Mouse (Mus musculus): ENCODE measurements at regions not wholly inside any gene's neighbourhood (a gene's known extent, or its start where the extent isn't known, plus 50 kb on each side); places are given as distances from the start of the nearest gene placed in this dataset.
"Not testable (repeated sequence)": the region's sequence is repeated elsewhere in the genome, so short reads cannot be mapped to it uniquely, and the experiment has no call there.

GRCm38 (mm10) chr4:145774241-145774761 is 94.3 kb upstream of the Zfp986 start:
- ATAC-seq (ENCODE audit: insufficient number of reproducible peaks, insufficient read depth, low FRiP score, low TSS enrichment, low read depth): peak; percentile 94
- not testable (repeated sequence) for H3K27ac ChIP-seq; H3K27me3 ChIP-seq; H3K4me1 ChIP-seq (replicated peaks); H3K36me3 ChIP-seq; H3K9me3 ChIP-seq
- H3K4me2 ChIP-seq: peak overlapping the region; percentile 48
- 2% methylated on average over 45 of the region's 49 CpGs for WGBS
- peak overlapping the region; percentile 30 for H3K4me3 ChIP-seq (replicated peaks)
- 0 out of 2 replicates have a peak overlapping the region, but pooled peaks have one; percentile 45 for H3K9ac ChIP-seq (replicated peaks)

GRCm38 (mm10) chr4:145774884-145775283 is 93.7 kb upstream of the Zfp986 start:
- H3K4me2 ChIP-seq; H3K27me3 ChIP-seq; H3K9ac ChIP-seq (replicated peaks); H3K36me3 ChIP-seq; H3K27ac ChIP-seq; H3K4me3 ChIP-seq (replicated peaks); ATAC-seq (ENCODE audit: insufficient number of reproducible peaks, insufficient read depth, low FRiP score, low TSS enrichment, low read depth); H3K9me3 ChIP-seq; H3K4me1 ChIP-seq (replicated peaks): not testable (repeated sequence)
- 40% methylated on average over 3 of the region's 6 CpGs for WGBS

- not testable (repeated sequence) for H3K4me2 ChIP-seq; H3K27me3 ChIP-seq; ATAC-seq (ENCODE audit: insufficient number of reproducible peaks, insufficient read depth, low FRiP score, low TSS enrichment, low read depth); H3K27ac ChIP-seq; H3K36me3 ChIP-seq; H3K4me3 ChIP-seq (replicated peaks); H3K9me3 ChIP-seq; H3K9ac ChIP-seq (replicated peaks); H3K4me1 ChIP-seq (replicated peaks)
Observed at GRCm38 (mm10) chr4:145776531-145776930, 92.1 kb upstream of the Zfp986 start.

GRCm38 (mm10) chr4:145781281-145781896 is 87.2 kb upstream of the Zfp986 start:
- H3K27me3 ChIP-seq; H3K9me3 ChIP-seq; H3K4me1 ChIP-seq (replicated peaks); H3K4me3 ChIP-seq (replicated peaks); H3K9ac ChIP-seq (replicated peaks); H3K27ac ChIP-seq; H3K36me3 ChIP-seq; H3K4me2 ChIP-seq; ATAC-seq (ENCODE audit: insufficient number of reproducible peaks, insufficient read depth, low FRiP score, low TSS enrichment, low read depth): not testable (repeated sequence)
- no CpG with 5 or more reads among the region's 14 CpGs for WGBS

- no CpG with 5 or more reads among the region's 4 CpGs for WGBS
- H3K4me1 ChIP-seq (replicated peaks); ATAC-seq (ENCODE audit: insufficient number of reproducible peaks, insufficient read depth, low FRiP score, low TSS enrichment, low read depth); H3K27ac ChIP-seq; H3K9ac ChIP-seq (replicated peaks); H3K4me2 ChIP-seq; H3K27me3 ChIP-seq; H3K4me3 ChIP-seq (replicated peaks); H3K36me3 ChIP-seq; H3K9me3 ChIP-seq: not testable (repeated sequence)
Observed at GRCm38 (mm10) chr4:145814674-145815073, 53.9 kb upstream of the Zfp986 start.

All from limb, embryonic 12.5 days (tissue).